Mouse (Mus musculus): ENCODE measurements around the gene Capn5. TPM values are rescaled to one million over a fixed set of nuclear protein-coding genes. Genes with fewer than 3 reads are reported as not detected.

The Capn5 gene
- polyA plus RNA-seq, 1 experiment = 21.4 TPM

DNA sequence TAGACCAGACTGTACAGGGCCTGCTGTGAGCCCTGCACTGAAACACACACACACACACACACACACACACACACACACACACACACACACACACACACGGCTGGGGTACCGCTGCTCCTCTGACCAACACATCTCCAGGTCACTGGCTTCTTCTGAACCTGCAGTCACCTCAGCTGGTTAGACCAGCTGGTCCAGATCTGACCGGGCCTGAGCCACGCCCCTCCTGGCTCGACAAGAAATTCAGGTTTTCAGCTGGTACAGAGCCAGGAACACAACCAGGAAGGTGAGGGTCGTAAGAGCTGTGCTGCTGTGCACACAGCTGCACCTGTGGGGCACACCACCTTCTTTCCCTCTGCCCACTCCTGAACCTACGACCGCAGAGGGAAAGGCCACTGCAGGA, 19.6 kb downstream of the Capn5 start:
- H3K4me3 ChIP-seq (ENCODE audit: control insufficient read depth, insufficient read depth, low read length) = no peak overlapping the region
- no peak overlapping the region for H3K27ac ChIP-seq (ENCODE audit: control insufficient read depth, insufficient read depth, low read length)
- no peaks in the 10 kb centered on the region; the same call in 1 of the 2 replicates for H3K4me1 ChIP-seq (replicated peaks; ENCODE audit: control insufficient read depth, insufficient read depth, low read length)
- TF ChIP-seq CTCF (IDR thresholded peaks at IDR 0.05; ENCODE audit: borderline replicate concordance, control insufficient read depth, extremely low read depth, insufficient read depth, low read length, poor library complexity) = no peak
- no peak for TF ChIP-seq POLR2A (IDR thresholded peaks at IDR 0.05; ENCODE audit: control insufficient read depth, extremely low read depth, insufficient read depth, low read length, poor library complexity)
- DNase-seq = no peak
- 80% methylated on average over 8 of the region's 8 CpGs for WGBS
- H3K27me3 ChIP-seq (ENCODE audit: control insufficient read depth, insufficient read depth, low read length) = no peaks in the 10 kb centered on the region
- no peaks in the 10 kb centered on the region for H3K36me3 ChIP-seq (ENCODE audit: control insufficient read depth, insufficient read depth, low read length)

DNA sequence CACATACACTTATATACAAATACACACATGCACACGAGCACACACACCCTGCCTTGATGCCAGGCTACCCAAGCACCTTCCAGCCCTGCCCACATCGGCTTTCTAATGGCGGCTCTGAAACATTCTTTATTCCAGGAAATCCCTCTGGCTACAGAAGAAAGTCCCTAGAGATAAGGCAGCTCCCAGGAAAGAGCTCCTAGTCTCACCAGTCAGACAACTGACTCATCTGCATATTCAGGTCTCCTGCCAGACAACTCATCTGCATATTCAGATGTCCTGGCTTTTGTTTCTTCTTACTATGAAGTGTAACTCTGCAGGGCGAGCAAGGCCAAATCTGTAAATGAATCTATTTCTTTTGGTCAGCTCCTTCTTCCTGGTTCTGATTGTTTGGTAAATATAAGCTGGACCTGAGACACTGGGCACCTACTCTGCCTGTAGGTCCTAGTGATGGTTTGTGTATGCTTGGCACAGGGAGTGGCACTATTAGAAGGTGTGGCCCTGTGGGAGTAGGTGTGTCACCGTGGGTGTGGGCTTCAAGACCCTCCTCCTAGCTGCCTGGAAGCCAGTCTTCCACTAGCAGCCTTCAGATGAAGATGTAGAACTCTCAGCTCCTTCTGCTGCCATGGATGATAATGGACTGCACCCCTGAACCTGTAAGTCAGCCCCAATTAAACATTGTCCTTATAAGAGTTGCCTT, 20.3 kb downstream of the Capn5 start:
- DNase-seq = no peak
- Histone ChIP-seq H3K4me1 (replicated peaks; ENCODE audit: control insufficient read depth, insufficient read depth, low read length) (no peaks in the 10 kb centered on the region), H3K27me3 (ENCODE audit: control insufficient read depth, insufficient read depth, low read length) (no peaks in the 10 kb centered on the region), H3K4me3 (ENCODE audit: control insufficient read depth, insufficient read depth, low read length) (no peak overlapping the region), H3K27ac (ENCODE audit: control insufficient read depth, insufficient read depth, low read length) (no peak overlapping the region), H3K36me3 (ENCODE audit: control insufficient read depth, insufficient read depth, low read length) (no peaks in the 10 kb centered on the region)
- TF ChIP-seq CTCF (IDR thresholded peaks at IDR 0.05; ENCODE audit: borderline replicate concordance, control insufficient read depth, extremely low read depth, insufficient read depth, low read length, poor library complexity) (no peak), POLR2A (IDR thresholded peaks at IDR 0.05; ENCODE audit: control insufficient read depth, extremely low read depth, insufficient read depth, low read length, poor library complexity) (no peak)
- 82% methylated on average over 5 of the region's 5 CpGs for WGBS

DNA sequence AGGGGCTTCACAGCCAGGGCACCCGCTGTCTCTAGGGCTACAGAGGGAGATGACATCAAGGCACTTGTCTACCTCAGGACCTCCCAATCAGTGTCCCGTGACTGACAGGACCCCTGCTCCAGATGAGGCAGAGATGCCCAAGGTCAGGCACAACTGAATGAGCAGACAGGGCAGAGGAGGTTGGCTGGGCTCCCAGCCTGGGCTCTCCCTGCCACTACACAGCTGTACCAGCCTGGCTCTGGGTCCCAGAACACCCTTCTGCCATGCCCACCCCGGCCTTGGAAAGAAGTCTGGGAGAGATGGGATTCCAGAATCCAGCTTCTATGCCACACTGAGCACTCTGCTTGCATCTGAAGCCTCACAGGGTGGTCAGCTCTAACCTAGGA, 21.8 kb downstream of the Capn5 start:
- TF ChIP-seq POLR2A (IDR thresholded peaks at IDR 0.05; ENCODE audit: control insufficient read depth, extremely low read depth, insufficient read depth, low read length, poor library complexity) = no peak
- no peak for TF ChIP-seq CTCF (IDR thresholded peaks at IDR 0.05; ENCODE audit: borderline replicate concordance, control insufficient read depth, extremely low read depth, insufficient read depth, low read length, poor library complexity)
- H3K36me3 ChIP-seq (ENCODE audit: control insufficient read depth, insufficient read depth, low read length) = no peaks in the 10 kb centered on the region
- no peak for DNase-seq
- 62% methylated on average over 3 of the region's 3 CpGs for WGBS
- no peak overlapping the region for H3K27ac ChIP-seq (ENCODE audit: control insufficient read depth, insufficient read depth, low read length)
- no peaks in the 10 kb centered on the region for H3K27me3 ChIP-seq (ENCODE audit: control insufficient read depth, insufficient read depth, low read length)
- no peak overlapping the region for H3K4me3 ChIP-seq (ENCODE audit: control insufficient read depth, insufficient read depth, low read length)
- H3K4me1 ChIP-seq (replicated peaks; ENCODE audit: control insufficient read depth, insufficient read depth, low read length) = no peaks in the 10 kb centered on the region

DNA sequence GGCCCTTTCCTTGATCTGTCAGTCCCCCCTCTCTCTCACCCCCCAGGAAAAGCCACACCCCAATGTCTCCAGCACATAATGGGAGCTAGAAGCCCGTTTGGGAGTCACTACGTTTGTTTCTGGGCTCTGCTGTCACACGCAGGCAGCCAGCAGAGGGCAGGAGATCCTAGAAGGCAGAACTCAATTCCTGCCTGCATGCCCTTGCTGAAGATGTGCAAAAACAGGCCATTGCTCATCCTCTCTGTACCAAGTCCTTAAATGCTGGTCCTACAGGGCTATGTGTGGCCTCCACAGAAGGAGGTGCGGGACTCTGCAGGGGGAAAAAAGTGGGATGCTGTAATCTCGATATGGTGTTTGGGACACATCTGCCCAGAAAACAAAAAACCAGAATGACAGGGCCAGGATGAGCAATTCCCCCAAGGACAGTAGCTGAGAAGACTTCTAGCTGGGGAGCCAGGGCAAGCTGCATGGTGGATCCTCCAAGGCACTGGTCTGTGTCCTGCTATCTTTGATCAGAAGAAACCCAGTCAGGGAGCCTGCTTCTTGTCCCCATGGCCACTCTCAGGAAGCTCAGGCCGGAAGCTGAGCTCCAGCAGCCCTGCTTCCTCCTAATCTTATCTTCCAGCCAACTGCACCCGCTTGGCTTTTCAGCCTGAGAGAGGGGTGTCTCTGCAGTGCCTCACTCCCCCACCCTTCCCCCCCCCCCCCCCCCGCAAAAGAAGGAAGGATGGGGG, 22.4 kb downstream of the Capn5 start:
- peak; percentile 79 for DNase-seq
- no peaks in the 10 kb centered on the region for H3K27me3 ChIP-seq (ENCODE audit: control insufficient read depth, insufficient read depth, low read length)
- 25% methylated on average over 8 of the region's 8 CpGs for WGBS
- no peaks in the 10 kb centered on the region for H3K36me3 ChIP-seq (ENCODE audit: control insufficient read depth, insufficient read depth, low read length)
- H3K27ac ChIP-seq (ENCODE audit: control insufficient read depth, insufficient read depth, low read length) = no peak overlapping the region
- no peaks in the 10 kb centered on the region for H3K4me1 ChIP-seq (replicated peaks; ENCODE audit: control insufficient read depth, insufficient read depth, low read length)
- TF ChIP-seq CTCF (IDR thresholded peaks at IDR 0.05; ENCODE audit: borderline replicate concordance, control insufficient read depth, extremely low read depth, insufficient read depth, low read length, poor library complexity) (peak; percentile 71; the same call in 1 of the 2 replicates), POLR2A (IDR thresholded peaks at IDR 0.05; ENCODE audit: control insufficient read depth, extremely low read depth, insufficient read depth, low read length, poor library complexity) (no peak)
- no peak overlapping the region for H3K4me3 ChIP-seq (ENCODE audit: control insufficient read depth, insufficient read depth, low read length)

DNA sequence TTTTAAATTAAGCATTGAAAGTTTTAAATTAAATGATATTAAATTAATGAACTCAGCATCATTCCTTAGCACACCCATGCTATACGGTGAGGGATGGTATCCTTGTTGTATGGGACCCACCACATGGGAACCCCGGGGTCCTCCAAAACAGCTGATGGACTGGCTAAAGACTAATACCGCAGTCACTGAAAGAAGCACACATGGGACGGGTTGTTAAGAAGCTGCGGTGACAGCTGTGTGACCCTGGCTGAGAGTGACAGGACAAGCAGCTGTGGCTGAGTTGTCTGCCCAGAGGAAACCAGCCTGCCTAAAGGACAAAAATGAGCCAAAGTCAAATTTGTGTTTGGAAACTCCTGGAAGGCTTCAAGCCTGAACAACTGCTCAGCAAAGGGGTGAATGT, 24.2 kb downstream of the Capn5 start:
- Histone ChIP-seq H3K27ac (ENCODE audit: control insufficient read depth, insufficient read depth, low read length) (no peak overlapping the region), H3K4me1 (replicated peaks; ENCODE audit: control insufficient read depth, insufficient read depth, low read length) (no peaks in the 10 kb centered on the region), H3K36me3 (ENCODE audit: control insufficient read depth, insufficient read depth, low read length) (no peaks in the 10 kb centered on the region), H3K27me3 (ENCODE audit: control insufficient read depth, insufficient read depth, low read length) (no peaks in the 10 kb centered on the region), H3K4me3 (ENCODE audit: control insufficient read depth, insufficient read depth, low read length) (no peak overlapping the region)
- TF ChIP-seq CTCF (IDR thresholded peaks at IDR 0.05; ENCODE audit: borderline replicate concordance, control insufficient read depth, extremely low read depth, insufficient read depth, low read length, poor library complexity) = no peak
- TF ChIP-seq POLR2A (IDR thresholded peaks at IDR 0.05; ENCODE audit: control insufficient read depth, extremely low read depth, insufficient read depth, low read length, poor library complexity) = no peak
- DNase-seq = no peak
- WGBS = 94% methylated on average over 5 of the region's 5 CpGs

DNA sequence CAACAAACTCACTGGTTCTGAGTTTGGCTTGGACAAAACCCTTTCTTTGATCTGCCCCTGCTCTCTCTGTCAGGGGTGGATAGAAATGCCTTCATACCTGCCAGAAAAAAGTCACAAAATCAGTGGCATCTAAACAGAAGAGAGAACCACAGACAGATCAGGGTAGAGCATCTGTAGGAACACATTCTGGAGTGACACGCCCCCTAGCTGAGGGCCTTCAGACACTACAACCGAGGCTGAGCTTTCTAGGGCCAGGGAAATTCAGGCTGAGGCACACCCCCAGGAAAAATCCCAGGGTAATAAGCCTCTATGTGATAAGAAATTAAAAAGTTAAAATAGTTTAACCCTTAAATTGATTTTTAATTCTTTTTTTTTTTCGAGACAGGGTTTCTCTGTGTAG, 24.7 kb downstream of the Capn5 start:
- TF ChIP-seq POLR2A (IDR thresholded peaks at IDR 0.05; ENCODE audit: control insufficient read depth, extremely low read depth, insufficient read depth, low read length, poor library complexity) (no peak), CTCF (IDR thresholded peaks at IDR 0.05; ENCODE audit: borderline replicate concordance, control insufficient read depth, extremely low read depth, insufficient read depth, low read length, poor library complexity) (no peak)
- no peak for DNase-seq

More for the DNA sequence above, 24.7 kb downstream of the Capn5 start:
- H3K36me3 ChIP-seq (ENCODE audit: control insufficient read depth, insufficient read depth, low read length) = no peaks in the 10 kb centered on the region
- H3K4me3 ChIP-seq (ENCODE audit: control insufficient read depth, insufficient read depth, low read length) = no peak overlapping the region
- H3K4me1 ChIP-seq (replicated peaks; ENCODE audit: control insufficient read depth, insufficient read depth, low read length) = no peaks in the 10 kb centered on the region
- no peaks in the 10 kb centered on the region for H3K27me3 ChIP-seq (ENCODE audit: control insufficient read depth, insufficient read depth, low read length)
- H3K27ac ChIP-seq (ENCODE audit: control insufficient read depth, insufficient read depth, low read length) = no peak overlapping the region
- WGBS = 85% methylated on average over 3 of the region's 3 CpGs
